Mouse (Mus musculus): ENCODE results near the gene Gm20388. TPM values are rescaled to one million over a fixed set of nuclear protein-coding genes. Genes with fewer than 3 reads are reported as not detected.

The Gm20388 gene
- polyA plus RNA-seq, 1 experiment from 2014 or later = not detected

- Histone ChIP-seq H3K9ac (ENCODE audit: low read length) (no peak overlapping the region), H3K27me3 (ENCODE audit: control insufficient read depth, insufficient read depth, low read length) (no peaks in the 10 kb centered on the region), H3K9me3 (ENCODE audit: control insufficient read depth, low read length) (no peaks in the 10 kb centered on the region), H3K27ac (replicated peaks) (no peak overlapping the region), H3K4me3 (ENCODE audit: low read depth, low read length) (no peak overlapping the region), H3K4me1 (replicated peaks; ENCODE audit: control insufficient read depth, insufficient read depth) (no peaks in the 10 kb centered on the region), H3K4me2 (replicated peaks; ENCODE audit: low read depth) (no peak overlapping the region), H3K36me3 (ENCODE audit: control insufficient read depth, insufficient read depth, low read length) (peaks cover 37% of the 10 kb centered on the region)
- TF ChIP-seq CTCF (IDR thresholded peaks at IDR 0.05; ENCODE audit: low read depth) (no peak), EP300 (optimal IDR thresholded peaks at IDR 0.05) (no peak)
- WGBS = 88% methylated on average over 8 of the region's 8 CpGs
- DNase-seq (ENCODE audit: low spot score) (no peak), ATAC-seq (ENCODE audit: low FRiP score, low TSS enrichment) (no peak)
These were observed 669.8 kb downstream of the Gm20388 start for GRCm38 (mm10) chr8:120580336-120581000.

GRCm38 (mm10) chr8:120581329-120581728 lies 670.7 kb downstream of the Gm20388 start:
- Histone ChIP-seq H3K4me1 (replicated peaks; ENCODE audit: control insufficient read depth, insufficient read depth) (no peaks in the 10 kb centered on the region), H3K9ac (ENCODE audit: low read length) (no peak overlapping the region), H3K27me3 (ENCODE audit: control insufficient read depth, insufficient read depth, low read length) (no peaks in the 10 kb centered on the region), H3K36me3 (ENCODE audit: control insufficient read depth, insufficient read depth, low read length) (peaks cover 33% of the 10 kb centered on the region), H3K4me3 (ENCODE audit: low read depth, low read length) (no peak overlapping the region), H3K9me3 (ENCODE audit: control insufficient read depth, low read length) (no peaks in the 10 kb centered on the region), H3K27ac (replicated peaks) (no peak overlapping the region), H3K4me2 (replicated peaks; ENCODE audit: low read depth) (no peak overlapping the region)
- DNase-seq (ENCODE audit: low spot score) = no peak
- no peak for ATAC-seq (ENCODE audit: low FRiP score, low TSS enrichment)
- WGBS = 87% methylated on average over 12 of the region's 12 CpGs
- TF ChIP-seq EP300 (optimal IDR thresholded peaks at IDR 0.05) (no peak), CTCF (IDR thresholded peaks at IDR 0.05; ENCODE audit: low read depth) (no peak)

- no peak for DNase-seq (ENCODE audit: low spot score)
- no peak for ATAC-seq (ENCODE audit: low FRiP score, low TSS enrichment)
- no peaks in the 10 kb centered on the region for H3K27me3 ChIP-seq (ENCODE audit: control insufficient read depth, insufficient read depth, low read length)
- H3K9ac ChIP-seq (ENCODE audit: low read length) = no peak overlapping the region
- H3K9me3 ChIP-seq (ENCODE audit: control insufficient read depth, low read length) = no peaks in the 10 kb centered on the region
- peaks cover 30% of the 10 kb centered on the region for H3K36me3 ChIP-seq (ENCODE audit: control insufficient read depth, insufficient read depth, low read length)
- H3K27ac ChIP-seq (replicated peaks) = no peak overlapping the region
- TF ChIP-seq CTCF (IDR thresholded peaks at IDR 0.05; ENCODE audit: low read depth) = no peak
- no peak for TF ChIP-seq EP300 (optimal IDR thresholded peaks at IDR 0.05)
- H3K4me2 ChIP-seq (replicated peaks; ENCODE audit: low read depth) = no peak overlapping the region
- 86% methylated on average over 8 of the region's 8 CpGs for WGBS
- H3K4me1 ChIP-seq (replicated peaks; ENCODE audit: control insufficient read depth, insufficient read depth) = no peaks in the 10 kb centered on the region
- H3K4me3 ChIP-seq (ENCODE audit: low read depth, low read length) = no peak overlapping the region
These were observed 671.2 kb downstream of the Gm20388 start for GRCm38 (mm10) chr8:120581811-120582210.

- TF ChIP-seq EP300 (optimal IDR thresholded peaks at IDR 0.05) (no peak), CTCF (IDR thresholded peaks at IDR 0.05; ENCODE audit: low read depth) (no peak)
- ATAC-seq (ENCODE audit: low FRiP score, low TSS enrichment) (no peak), DNase-seq (ENCODE audit: low spot score) (no peak)
- peaks cover 3% of the 10 kb centered on the region; the same call in 1 of the 2 replicates for H3K4me1 ChIP-seq (replicated peaks; ENCODE audit: control insufficient read depth, insufficient read depth)
- H3K4me2 ChIP-seq (replicated peaks; ENCODE audit: low read depth) = no peak overlapping the region
- 90% methylated on average over 10 of the region's 10 CpGs for WGBS
- H3K4me3 ChIP-seq (ENCODE audit: low read depth, low read length) = no peak overlapping the region
- peaks cover 8% of the 10 kb centered on the region for H3K36me3 ChIP-seq (ENCODE audit: control insufficient read depth, insufficient read depth, low read length)
- H3K9me3 ChIP-seq (ENCODE audit: control insufficient read depth, low read length) = no peaks in the 10 kb centered on the region
- H3K9ac ChIP-seq (ENCODE audit: low read length) = no peak overlapping the region
- no peaks in the 10 kb centered on the region for H3K27me3 ChIP-seq (ENCODE audit: control insufficient read depth, insufficient read depth, low read length)
- no peak overlapping the region for H3K27ac ChIP-seq (replicated peaks)
These were observed 674.9 kb downstream of the Gm20388 start for GRCm38 (mm10) chr8:120585521-120585920.

GRCm38 (mm10) chr8:120588908-120589771 lies 678.5 kb downstream of the Gm20388 start, which contains the start of gene Gins2:
TSS of gene Gins2 (minus strand) at chr8:120589304.
- peak; percentile 99 for DNase-seq (ENCODE audit: low spot score)
- no peaks in the 10 kb centered on the region for H3K27me3 ChIP-seq (ENCODE audit: control insufficient read depth, insufficient read depth, low read length)
- TF ChIP-seq EP300 (optimal IDR thresholded peaks at IDR 0.05) = no peak
- peak; percentile 47 for TF ChIP-seq CTCF (IDR thresholded peaks at IDR 0.05; ENCODE audit: low read depth)
- peak; percentile 99 for ATAC-seq (ENCODE audit: low FRiP score, low TSS enrichment)
- WGBS = under 1% methylated on average over 64 of the region's 67 CpGs
- H3K9ac ChIP-seq (ENCODE audit: low read length) = peak within 1 kb of the TSS; percentile 73
- H3K4me3 ChIP-seq (ENCODE audit: low read depth, low read length) = peak within 1 kb of the TSS; percentile 58
- peaks cover 3% of the 10 kb centered on the region; the same call in 1 of the 2 replicates for H3K4me1 ChIP-seq (replicated peaks; ENCODE audit: control insufficient read depth, insufficient read depth)
- peak within 1 kb of the TSS; percentile 93 for H3K4me2 ChIP-seq (replicated peaks; ENCODE audit: low read depth)
- peak within 1 kb of the TSS; percentile 58 for H3K27ac ChIP-seq (replicated peaks)
- H3K36me3 ChIP-seq (ENCODE audit: control insufficient read depth, insufficient read depth, low read length) = 0 out of 2 replicates have a peak, but pooled peaks cover 2% of the 10 kb centered on the region
- no peaks in the 10 kb centered on the region for H3K9me3 ChIP-seq (ENCODE audit: control insufficient read depth, low read length)
